Mouse (Mus musculus) midbrain, embryonic 13.5 days (tissue): Measurements from ENCODE around the gene Pop5. TPM values are rescaled to one million over a fixed set of nuclear protein-coding genes. Genes with fewer than 3 reads are reported as not detected.

Experiments used
- ATAC-seq: fragments of 200-750 bp; cut with Nextera tagmentation; 2 replicates; pipeline ENCODE4 v1.8.0; 2017; ENCODE audit warnings: mild to moderate bottlenecking, moderate TSS enrichment, moderate library complexity
- H3K27ac ChIP-seq: fragments of 300-500 bp; sonication (generic); 2 replicates; pipeline ENCODE4 v1.5.1; 2015; ENCODE audit warnings: inconsistent platforms, mild to moderate bottlenecking, moderate library complexity
- H3K27me3 ChIP-seq: fragments of 300-500 bp; sonication (generic); 2 replicates; pipeline ENCODE4 v1.6.1; 2015; ENCODE audit warnings: mild to moderate bottlenecking, inconsistent platforms
- H3K36me3 ChIP-seq: fragments of 300-500 bp; sonication (generic); 2 replicates; pipeline ENCODE4 v1.6.1; 2015; ENCODE audit warnings: mild to moderate bottlenecking, inconsistent platforms
- H3K4me1 ChIP-seq: fragments of 300-500 bp; sonication (generic); replicated peaks from 2 replicates; pipeline ENCODE4 v1.6.1; 2015; ENCODE audit warnings: inconsistent platforms
- H3K4me2 ChIP-seq: fragments of 300-500 bp; sonication (generic); replicated peaks from 2 replicates; pipeline ENCODE4 v1.6.1; 2015; ENCODE audit warnings: moderate library complexity, mild to moderate bottlenecking, inconsistent platforms
- H3K4me3 ChIP-seq: fragments of 300-500 bp; sonication (generic); replicated peaks from 2 replicates; pipeline ENCODE4 v1.5.1; 2015; ENCODE audit warnings: mild to moderate bottlenecking, inconsistent platforms
- H3K9ac ChIP-seq: fragments of 300-500 bp; sonication (generic); replicated peaks from 2 replicates; pipeline ENCODE4 v1.6.1; 2015; ENCODE audit warnings: mild to moderate bottlenecking, inconsistent platforms
- H3K9me3 ChIP-seq: fragments of 300-500 bp; sonication (generic); 2 replicates; pipeline ENCODE4 v1.6.1; 2016; ENCODE audit warnings: mild to moderate bottlenecking, inconsistent platforms
- WGBS: fragments of 180-500 bp; shearing (Covaris S2); methylation state at CpG from one replicate; pipeline ENCODE4 v1.1.7; 2015; 5-methylcytosine and 5-hydroxymethylcytosine counted together
- polyA plus RNA-seq: library from polyadenylated mRNA; unstranded; fragments of >200 nt; fragmentation: Nextera tagmentation; extraction: Ambion mirVana; gene quantifications from 2 replicates; pipeline ENCODE4 v1.2.1, GENCODE M21; 2015

Gene Pop5
- polyA plus RNA-seq, 1 experiment from 2014 or later, result 110 TPM

DNA sequence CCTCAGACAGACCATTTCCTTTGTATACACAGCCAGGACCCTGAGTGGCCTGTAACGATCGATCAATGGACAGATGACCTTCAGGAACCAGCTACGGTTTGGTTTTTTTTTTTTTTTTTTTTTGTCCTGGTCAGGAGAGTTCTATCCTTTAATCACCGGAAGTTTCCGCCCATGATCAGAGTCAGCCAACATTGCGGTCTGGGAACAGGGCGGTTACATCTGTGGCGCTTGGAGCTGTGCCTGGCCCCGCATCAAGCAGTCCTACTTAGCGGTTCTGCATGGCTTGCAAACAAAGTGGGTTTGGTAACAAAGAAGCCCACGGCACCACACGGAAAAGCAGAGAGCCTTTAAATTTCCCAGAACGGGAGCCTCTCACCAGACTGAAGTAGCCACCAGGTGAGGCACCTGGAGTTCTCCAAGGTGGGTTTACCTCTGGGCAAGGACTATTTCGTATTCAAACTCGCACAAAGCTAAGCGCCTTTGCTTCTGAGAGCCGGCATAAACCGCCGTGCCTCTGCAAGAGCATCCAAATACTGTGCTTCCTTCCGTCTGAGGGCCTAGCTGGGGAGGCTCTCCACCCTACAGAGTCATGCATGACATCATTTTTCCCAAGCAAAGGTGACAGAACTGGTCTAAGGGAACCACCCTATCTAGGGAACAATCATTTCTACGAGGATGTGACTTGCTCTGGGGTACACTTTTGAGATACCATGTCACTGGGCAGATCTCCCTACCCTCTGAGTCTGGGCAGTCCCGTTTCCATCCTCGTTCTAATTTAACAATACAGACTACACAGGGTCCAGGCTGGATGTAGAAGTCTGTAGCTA is 31.7 kb upstream of the Pop5 start:
- 8% methylated on average over 23 of the region's 23 CpGs for WGBS
- peak overlapping the region; percentile 27 for H3K4me3 ChIP-seq
- H3K4me2 ChIP-seq, result peak overlapping the region; percentile 51
- H3K27ac ChIP-seq, result peak overlapping the region; percentile 66
- H3K9ac ChIP-seq, result peak overlapping the region; percentile 53
- peaks cover 18% of the 10 kb centered on the region for H3K4me1 ChIP-seq
- no peaks in the 10 kb centered on the region for H3K9me3 ChIP-seq
- H3K27me3 ChIP-seq, result peaks cover 25% of the 10 kb centered on the region
- no peaks in the 10 kb centered on the region for H3K36me3 ChIP-seq
- ATAC-seq, result peak; percentile 74

DNA sequence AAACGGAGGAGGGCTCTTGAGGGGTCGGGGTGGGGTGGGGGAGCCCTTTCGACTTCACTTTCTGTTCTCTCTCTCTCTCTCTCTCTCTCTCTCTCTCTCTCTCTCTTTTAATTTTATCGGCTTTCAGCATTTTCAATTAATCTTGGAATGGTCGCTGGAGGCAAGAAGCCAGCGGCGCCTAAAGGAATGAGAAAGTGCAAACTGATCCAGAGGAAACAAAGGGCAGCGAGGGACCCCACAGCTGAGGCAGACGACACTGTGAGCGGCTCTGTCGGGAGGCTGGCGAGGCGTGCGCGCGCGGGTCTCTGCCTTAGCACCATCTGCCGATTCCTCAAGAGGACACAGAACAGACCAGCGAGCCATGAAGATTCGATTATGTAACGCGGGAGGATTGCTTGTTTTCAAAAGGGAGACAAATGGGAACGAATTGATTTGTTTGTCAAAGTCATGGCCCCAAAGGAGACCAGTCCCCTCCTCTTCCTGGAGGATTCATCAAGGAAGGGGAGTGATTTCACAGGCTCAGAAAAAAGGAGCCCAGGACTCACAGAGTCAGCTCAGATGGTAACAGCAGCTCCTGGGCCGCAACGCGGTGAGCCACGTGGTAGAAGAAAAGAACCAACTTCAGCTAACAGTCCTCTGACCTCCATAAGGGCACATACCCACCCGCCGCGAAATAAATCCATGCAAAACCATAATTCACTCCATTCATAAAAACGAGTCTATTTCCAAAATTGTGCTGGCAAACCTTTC is 30.9 kb upstream of the Pop5 start:
- 3% methylated on average over 31 of the region's 31 CpGs for WGBS
- peak overlapping the region; percentile 27 for H3K4me3 ChIP-seq

DNA sequence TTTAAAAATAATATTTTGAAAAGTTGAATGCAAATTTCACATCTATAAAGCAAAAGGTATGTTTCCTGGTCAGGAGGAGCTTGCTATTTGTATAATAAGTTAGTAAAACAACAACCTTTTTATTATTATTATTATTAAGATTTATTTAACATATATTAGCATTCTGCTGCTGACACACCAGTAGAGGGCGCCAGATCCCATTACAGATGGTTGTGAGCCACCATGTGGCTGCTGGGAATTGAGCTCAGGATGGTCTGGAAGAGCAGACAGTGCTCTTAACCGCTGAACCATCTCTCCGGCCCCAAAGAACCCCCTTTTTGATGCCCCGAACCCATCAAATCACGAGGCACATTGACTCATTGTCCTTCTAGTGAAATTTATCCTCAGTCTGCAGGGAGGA is 28.4 kb upstream of the Pop5 start:
- Histone ChIP-seq H3K27me3 (peaks cover 20% of the 10 kb centered on the region), H3K4me3 (no peak overlapping the region), H3K36me3 (no peaks in the 10 kb centered on the region), H3K4me2 (no peak overlapping the region), H3K4me1 (peaks cover 18% of the 10 kb centered on the region), H3K9ac (no peak overlapping the region), H3K27ac (no peak overlapping the region), H3K9me3 (no peaks in the 10 kb centered on the region)
- 60% methylated on average over 5 of the region's 5 CpGs for WGBS
- no peak for ATAC-seq

More for the DNA sequence above, 30.9 kb upstream of the Pop5 start:
- peaks cover 25% of the 10 kb centered on the region for H3K27me3 ChIP-seq
- H3K4me2 ChIP-seq, result peak overlapping the region; percentile 51
- H3K9ac ChIP-seq, result peak overlapping the region; percentile 53
- no peaks in the 10 kb centered on the region for H3K36me3 ChIP-seq
- peaks cover 18% of the 10 kb centered on the region for H3K4me1 ChIP-seq
- ATAC-seq, result peak; percentile 94
- H3K27ac ChIP-seq, result peak overlapping the region; percentile 66
- no peaks in the 10 kb centered on the region for H3K9me3 ChIP-seq

DNA sequence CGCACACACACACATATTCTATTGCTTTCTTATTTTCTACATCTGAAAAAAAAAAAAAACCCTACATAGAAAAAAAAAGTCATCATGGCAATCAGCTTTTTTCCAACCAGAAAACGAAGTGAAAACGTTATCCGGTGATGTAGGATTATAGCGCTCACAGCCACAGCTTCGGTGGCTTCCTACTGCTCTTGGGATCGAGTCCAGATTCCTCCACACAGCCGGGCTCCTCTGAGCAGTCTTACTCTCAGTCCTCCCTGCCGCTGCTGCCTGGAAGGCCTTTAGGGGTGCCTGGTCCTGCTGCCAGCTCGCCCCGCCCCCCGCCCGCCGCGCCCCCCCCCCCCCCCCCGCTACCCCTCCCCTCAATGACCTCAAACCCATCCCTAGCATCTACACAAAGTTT is 27.7 kb upstream of the Pop5 start:
- H3K36me3 ChIP-seq, result no peaks in the 10 kb centered on the region
- H3K27me3 ChIP-seq, result peaks cover 16% of the 10 kb centered on the region
- 11% methylated on average over 11 of the region's 16 CpGs for WGBS
- H3K4me3 ChIP-seq, result no peak overlapping the region
- peaks cover 18% of the 10 kb centered on the region for H3K4me1 ChIP-seq
- H3K9ac ChIP-seq, result no peak overlapping the region
- no peak for ATAC-seq
- no peak overlapping the region for H3K27ac ChIP-seq
- no peaks in the 10 kb centered on the region for H3K9me3 ChIP-seq
- no peak overlapping the region for H3K4me2 ChIP-seq

DNA sequence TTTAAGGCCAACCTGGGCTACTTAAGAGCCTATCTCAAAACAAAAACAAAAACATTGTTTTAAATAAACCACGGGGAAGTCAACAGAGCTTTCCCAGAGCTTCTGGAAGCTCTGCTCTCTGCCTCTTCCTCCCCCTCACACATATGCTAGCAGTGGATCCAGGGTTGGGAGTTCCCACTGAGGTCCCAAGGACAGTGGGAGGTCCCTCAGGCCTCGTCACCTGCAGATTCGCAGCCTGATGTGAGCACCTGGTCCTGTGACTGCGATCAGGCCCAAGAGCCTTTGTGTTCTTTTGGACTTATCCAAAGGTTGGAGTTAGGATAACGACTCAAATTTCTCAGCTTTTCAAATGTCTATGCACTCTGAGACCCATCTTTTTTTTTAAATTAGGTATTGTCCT is 27.0 kb upstream of the Pop5 start:
- peaks cover 18% of the 10 kb centered on the region for H3K4me1 ChIP-seq
- 60% methylated on average over 5 of the region's 5 CpGs for WGBS

DNA sequence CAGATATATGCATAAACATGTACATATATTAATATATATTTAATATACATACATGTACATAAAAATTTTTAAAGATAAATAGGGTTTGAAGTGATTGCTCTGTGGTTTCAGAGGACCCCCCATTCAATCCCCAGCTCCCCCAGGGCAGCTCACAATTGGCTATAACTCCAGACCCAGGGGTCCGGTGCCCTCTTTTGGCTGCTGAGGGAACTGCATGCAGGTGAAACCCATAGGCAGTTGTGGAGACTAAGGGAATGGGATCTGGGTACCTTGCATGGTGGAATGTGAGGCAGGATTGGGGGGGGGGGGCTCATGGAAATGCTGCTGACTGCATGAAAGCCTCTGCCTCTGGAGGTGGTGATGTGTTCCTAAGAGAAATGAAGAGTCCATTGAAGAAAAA is 25.3 kb upstream of the Pop5 start:
- H3K4me3 ChIP-seq, result no peak overlapping the region
- H3K9ac ChIP-seq, result no peak overlapping the region
- H3K27me3 ChIP-seq, result peaks cover 22% of the 10 kb centered on the region
- H3K4me1 ChIP-seq, result peaks cover 5% of the 10 kb centered on the region
- no peak overlapping the region for H3K27ac ChIP-seq
- no peaks in the 10 kb centered on the region for H3K9me3 ChIP-seq
- no peaks in the 10 kb centered on the region for H3K36me3 ChIP-seq
- 7% methylated on average over 1 of the region's 1 CpGs for WGBS
- no peak for ATAC-seq
- H3K4me2 ChIP-seq, result no peak overlapping the region

More for the DNA sequence above, 27.0 kb upstream of the Pop5 start:
- Histone ChIP-seq H3K4me3 (no peak overlapping the region), H3K9ac (no peak overlapping the region), H3K27ac (no peak overlapping the region), H3K4me2 (no peak overlapping the region), H3K36me3 (no peaks in the 10 kb centered on the region), H3K27me3 (peaks cover 15% of the 10 kb centered on the region), H3K9me3 (no peaks in the 10 kb centered on the region)
- ATAC-seq, result no peak

DNA sequence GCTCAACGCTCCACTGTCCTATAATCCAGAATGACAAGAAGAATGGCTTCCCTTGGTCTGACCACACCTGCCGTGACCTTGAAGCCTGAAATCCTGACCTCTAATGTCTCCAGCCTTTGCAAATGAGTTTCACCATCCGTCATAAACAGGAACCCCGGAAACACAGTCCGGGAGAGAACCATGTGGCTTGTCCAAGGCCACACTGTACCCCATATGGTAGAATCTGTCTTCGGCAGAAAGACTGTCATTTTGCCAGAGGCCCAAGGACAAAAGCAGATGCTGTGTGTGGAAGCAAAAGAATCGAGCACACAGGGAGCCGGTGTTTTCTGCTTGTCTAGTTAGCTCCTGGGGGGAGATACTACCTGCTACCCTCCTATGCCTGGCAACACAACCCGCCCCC is 23.2 kb upstream of the Pop5 start:
- Histone ChIP-seq H3K4me2 (no peak overlapping the region), H3K36me3 (no peaks in the 10 kb centered on the region), H3K9ac (no peak overlapping the region), H3K4me1 (peaks cover 8% of the 10 kb centered on the region; the same call in 1 of the 2 replicates), H3K9me3 (no peaks in the 10 kb centered on the region), H3K4me3 (no peak overlapping the region), H3K27ac (no peak overlapping the region), H3K27me3 (peaks cover 15% of the 10 kb centered on the region; the same call in 1 of the 2 replicates)
- ATAC-seq, result no peak
- WGBS, result 80% methylated on average over 9 of the region's 9 CpGs

DNA sequence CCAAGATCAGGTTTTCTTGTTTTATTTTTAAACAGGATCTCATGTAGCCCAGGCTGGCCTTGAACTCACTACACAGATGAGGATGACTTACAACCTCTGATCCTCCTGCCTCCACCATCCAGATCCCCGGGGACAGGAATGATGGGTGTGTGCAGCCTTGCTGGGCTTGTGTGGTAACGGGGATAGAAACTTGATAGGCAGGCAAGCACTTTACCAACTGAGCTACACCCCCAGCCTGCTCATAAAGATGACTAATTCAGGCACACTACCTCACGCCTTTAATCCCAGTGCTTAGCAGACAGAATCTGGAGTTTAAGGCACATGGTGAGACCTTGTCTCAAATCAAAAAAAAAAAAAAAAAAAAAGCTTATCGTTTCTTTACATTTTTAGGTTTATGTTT is 22.8 kb upstream of the Pop5 start:
- Histone ChIP-seq H3K9me3 (no peaks in the 10 kb centered on the region), H3K4me2 (no peak overlapping the region), H3K9ac (no peak overlapping the region), H3K36me3 (no peaks in the 10 kb centered on the region), H3K27ac (no peak overlapping the region), H3K4me1 (peaks cover 8% of the 10 kb centered on the region; the same call in 1 of the 2 replicates), H3K27me3 (peaks cover 15% of the 10 kb centered on the region; the same call in 1 of the 2 replicates), H3K4me3 (no peak overlapping the region)
- 68% methylated on average over 4 of the region's 4 CpGs for WGBS
- ATAC-seq, result no peak

DNA sequence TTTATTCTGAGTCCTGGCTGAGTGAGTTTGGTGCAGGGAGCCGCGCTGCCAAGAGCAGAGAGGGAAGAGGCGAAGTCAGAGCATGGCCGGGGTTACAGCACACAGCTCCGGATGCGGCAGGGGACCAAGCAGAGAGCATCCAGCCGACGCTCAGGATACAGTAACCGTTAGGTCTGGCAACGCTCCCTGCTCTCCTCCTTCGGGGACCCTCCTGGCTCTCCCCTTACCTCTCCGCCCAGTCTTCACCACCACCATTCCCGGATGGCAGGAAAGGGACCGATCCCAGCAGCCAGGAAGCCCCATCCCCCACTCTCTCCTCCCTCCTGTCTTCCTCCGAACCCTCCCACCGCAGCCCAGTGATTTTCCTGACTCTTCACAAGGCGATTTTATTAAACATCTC is 20.8 kb upstream of the Pop5 start:
- peak; percentile 82 for ATAC-seq
- Histone ChIP-seq H3K4me2 (peak overlapping the region; percentile 72), H3K9me3 (no peaks in the 10 kb centered on the region), H3K36me3 (no peaks in the 10 kb centered on the region), H3K27me3 (peaks cover 13% of the 10 kb centered on the region; the same call in 1 of the 2 replicates), H3K27ac (peak overlapping the region; percentile 25; the same call in 1 of the 2 replicates), H3K4me3 (peak overlapping the region; percentile 46), H3K9ac (peak overlapping the region; percentile 76), H3K4me1 (peaks cover 8% of the 10 kb centered on the region; the same call in 1 of the 2 replicates)
- WGBS, result under 1% methylated on average over 17 of the region's 17 CpGs

DNA sequence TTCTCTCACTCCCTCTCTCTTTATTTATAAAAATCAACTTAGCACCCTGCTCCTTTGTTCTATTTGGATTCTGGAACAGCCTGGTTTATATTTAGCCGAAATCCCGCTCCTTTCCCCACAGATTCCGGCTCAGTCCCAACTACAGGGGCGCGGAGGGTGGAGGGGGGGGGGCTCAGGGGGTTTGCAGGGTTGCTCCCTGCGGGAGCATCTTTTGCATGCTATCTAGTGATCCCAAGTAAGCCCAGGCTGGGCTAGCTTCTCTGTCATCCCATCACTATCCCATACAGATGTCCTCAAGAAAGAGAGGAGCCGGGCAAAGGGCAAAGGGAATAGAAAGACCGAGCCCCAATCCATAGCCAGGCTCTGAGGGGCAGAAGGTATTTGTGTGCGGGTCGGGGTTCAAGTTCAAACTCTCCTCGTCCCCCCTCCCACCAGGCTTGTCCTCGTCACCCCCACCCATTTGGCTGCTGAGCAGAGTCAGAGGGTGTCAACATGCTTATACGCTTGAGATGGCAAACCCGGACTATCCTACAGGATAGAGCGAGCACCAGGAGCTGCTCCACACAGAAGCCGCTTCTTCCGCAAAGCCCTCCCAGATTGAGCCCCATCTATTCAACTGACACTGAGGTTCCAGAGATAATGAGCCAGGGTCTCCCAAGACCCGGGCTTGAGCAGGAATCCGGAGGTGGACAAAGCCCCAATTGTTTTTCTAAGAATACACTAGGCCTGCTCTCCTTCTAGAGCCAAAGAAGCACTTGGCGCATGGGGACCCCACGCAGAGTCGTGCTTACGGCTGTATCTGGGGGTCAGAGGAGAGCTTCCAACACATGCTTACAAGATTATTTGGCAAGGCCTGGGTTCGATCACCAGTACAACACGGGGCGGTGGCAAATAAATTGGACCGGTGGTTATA is 20.1 kb upstream of the Pop5 start:
- no peaks in the 10 kb centered on the region for H3K9me3 ChIP-seq
- peak overlapping the region; percentile 76 for H3K9ac ChIP-seq
- peak overlapping the region; percentile 46 for H3K4me3 ChIP-seq
- peak; percentile 69 for ATAC-seq
- H3K36me3 ChIP-seq, result no peaks in the 10 kb centered on the region
- H3K4me1 ChIP-seq, result peaks cover 8% of the 10 kb centered on the region; the same call in 1 of the 2 replicates
- 0 out of 2 replicates have a peak overlapping the region, but pooled peaks have one; percentile 25 for H3K27ac ChIP-seq
- peaks cover 15% of the 10 kb centered on the region; the same call in 1 of the 2 replicates for H3K27me3 ChIP-seq
- 11% methylated on average over 27 of the region's 27 CpGs for WGBS
- H3K4me2 ChIP-seq, result peak overlapping the region; percentile 72

DNA sequence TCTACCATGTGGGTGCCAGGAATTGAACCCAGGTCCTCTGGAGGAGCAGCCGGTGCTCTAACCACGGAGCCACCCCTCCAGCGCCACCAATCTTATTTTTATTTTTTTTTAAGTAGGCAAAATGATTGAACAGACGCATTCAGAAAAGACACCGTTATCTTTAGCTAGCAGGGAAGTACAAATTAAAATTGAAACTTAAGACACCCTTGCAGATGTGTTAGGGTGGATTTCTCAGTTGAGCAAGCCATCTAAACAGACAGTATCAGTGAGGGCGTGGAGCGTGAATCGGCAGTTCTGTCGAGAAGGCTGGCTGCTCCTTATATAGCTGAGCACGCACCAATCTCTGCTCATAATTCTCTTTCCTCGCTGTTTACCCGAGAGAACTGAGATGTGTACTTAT is 17.6 kb upstream of the Pop5 start:
- ATAC-seq, result no peak
- no peak overlapping the region for H3K9ac ChIP-seq
- 91% methylated on average over 12 of the region's 12 CpGs for WGBS

More for the DNA sequence above, 17.6 kb upstream of the Pop5 start:
- Histone ChIP-seq H3K36me3 (no peaks in the 10 kb centered on the region), H3K4me1 (peaks cover 19% of the 10 kb centered on the region), H3K4me2 (no peak overlapping the region), H3K9me3 (no peaks in the 10 kb centered on the region), H3K27ac (no peak overlapping the region), H3K4me3 (no peak overlapping the region), H3K27me3 (peaks cover 18% of the 10 kb centered on the region; the same call in 1 of the 2 replicates)
